Mouse (Mus musculus) spleen, adult 2 months (tissue): ENCODE measurements at regions not wholly inside any gene's neighbourhood (a gene's known extent, or its start where the extent isn't known, plus 50 kb on each side); places are given as distances from the start of the nearest gene placed in this dataset.
"Not testable (repeated sequence)": the region's sequence is repeated elsewhere in the genome, so short reads cannot be mapped to it uniquely, and the experiment has no call there.

ENCODE experiments used
- CTCF ChIP-seq: fragments of 200-500 bp; IDR thresholded peaks from 2 replicates; pipeline ENCODE4 v1.5.1; 2011; ENCODE audit warnings: mild to moderate bottlenecking, inconsistent platforms; ENCODE audit not compliant: insufficient read depth, insufficient read length, insufficient replicate concordance; ENCODE audit errors: extremely low read depth
- POLR2A ChIP-seq: fragments of 200-500 bp; IDR thresholded peaks from 2 replicates; pipeline ENCODE4 v1.6.1; 2011; ENCODE audit warnings: low read depth, low read length, inconsistent platforms

GRCm38 (mm10) chr9:32959468-32959867 lies 323.4 kb downstream of the Ets1 start:
- TF ChIP-seq POLR2A, CTCF: not testable (repeated sequence)
